Mouse (Mus musculus) retina, postnatal 7 days (tissue): ENCODE data around the gene Maea.
A peak's percentile ranks its signal among the peaks of the same experiment; 100 is the strongest.
"Not testable (repeated sequence)": the region's sequence is repeated elsewhere in the genome, so short reads cannot be mapped to it uniquely, and the experiment has no call there.

ENCODE experiments used
- DNase-seq: peaks from one replicate; pipeline ENCODE4 v3.0.0-alpha.2; 2012; ENCODE audit warnings: low read depth, low spot score

Maea gene

GRCm38 (mm10) chr5:33335273-33335976 lies at the start of gene Maea:
TSS of gene Maea (plus strand) at chr5:33335509.
- DNase-seq, result peak; percentile 91

- DNase-seq, result no peak
These were observed 41.4 kb upstream of the Maea start for GRCm38 (mm10) chr5:33293796-33294430.

GRCm38 (mm10) chr5:33297164-33297563 lies 38.1 kb upstream of the Maea start:
- no peak for DNase-seq

GRCm38 (mm10) chr5:33301801-33302200 lies 33.5 kb upstream of the Maea start:
- DNase-seq, result no peak

- no peak for DNase-seq
These were observed 24.4 kb upstream of the Maea start for GRCm38 (mm10) chr5:33310704-33311462.

GRCm38 (mm10) chr5:33312192-33312591 lies 23.1 kb upstream of the Maea start:
- no peak for DNase-seq

GRCm38 (mm10) chr5:33324491-33324890 lies 10.8 kb upstream of the Maea start:
- DNase-seq, result no peak

GRCm38 (mm10) chr5:33334381-33335272 lies 682 bp upstream of the Maea start:
- no peak for DNase-seq

GRCm38 (mm10) chr5:33335977-33336360 lies 660 bp downstream of the Maea start:
- peak; percentile 9 for DNase-seq

- DNase-seq, result no peak
These were observed 1.9 kb downstream of the Maea start for GRCm38 (mm10) chr5:33337206-33337605.

- no peak for DNase-seq
These were observed 5.9 kb downstream of the Maea start for GRCm38 (mm10) chr5:33341165-33341564.

- not testable (repeated sequence) for DNase-seq
These were observed 6.9 kb downstream of the Maea start for GRCm38 (mm10) chr5:33342248-33342647.

- no peak for DNase-seq
These were observed 7.5 kb downstream of the Maea start for GRCm38 (mm10) chr5:33342821-33343220.

- no peak for DNase-seq
These were observed 8.3 kb downstream of the Maea start for GRCm38 (mm10) chr5:33343571-33343970.

GRCm38 (mm10) chr5:33344070-33344469 lies 8.8 kb downstream of the Maea start:
- DNase-seq, result no peak

- DNase-seq, result no peak
These were observed 12.3 kb downstream of the Maea start for GRCm38 (mm10) chr5:33347620-33348019.

- DNase-seq, result no peak
These were observed 13.9 kb downstream of the Maea start for GRCm38 (mm10) chr5:33349205-33349604.

- no peak for DNase-seq
These were observed 14.4 kb downstream of the Maea start for GRCm38 (mm10) chr5:33349706-33350105.

- DNase-seq, result no peak
These were observed 16.4 kb downstream of the Maea start for GRCm38 (mm10) chr5:33351556-33352272.

GRCm38 (mm10) chr5:33352273-33352645 lies 16.9 kb downstream of the Maea start:
- DNase-seq, result no peak

GRCm38 (mm10) chr5:33353011-33353410 lies 17.7 kb downstream of the Maea start:
- no peak for DNase-seq
